Mouse (Mus musculus) cerebellum, adult (tissue): ENCODE data around the gene Gmps.

ENCODE experiments used
- ATAC-seq: cut with Nextera tagmentation; 2 replicates; pipeline ENCODE4 v1.9.2; 2017; ENCODE audit warnings: mild to moderate bottlenecking, moderate library complexity, mixed read lengths; ENCODE audit not compliant: insufficient number of reproducible peaks, low FRiP score, low TSS enrichment

The Gmps gene

DNA sequence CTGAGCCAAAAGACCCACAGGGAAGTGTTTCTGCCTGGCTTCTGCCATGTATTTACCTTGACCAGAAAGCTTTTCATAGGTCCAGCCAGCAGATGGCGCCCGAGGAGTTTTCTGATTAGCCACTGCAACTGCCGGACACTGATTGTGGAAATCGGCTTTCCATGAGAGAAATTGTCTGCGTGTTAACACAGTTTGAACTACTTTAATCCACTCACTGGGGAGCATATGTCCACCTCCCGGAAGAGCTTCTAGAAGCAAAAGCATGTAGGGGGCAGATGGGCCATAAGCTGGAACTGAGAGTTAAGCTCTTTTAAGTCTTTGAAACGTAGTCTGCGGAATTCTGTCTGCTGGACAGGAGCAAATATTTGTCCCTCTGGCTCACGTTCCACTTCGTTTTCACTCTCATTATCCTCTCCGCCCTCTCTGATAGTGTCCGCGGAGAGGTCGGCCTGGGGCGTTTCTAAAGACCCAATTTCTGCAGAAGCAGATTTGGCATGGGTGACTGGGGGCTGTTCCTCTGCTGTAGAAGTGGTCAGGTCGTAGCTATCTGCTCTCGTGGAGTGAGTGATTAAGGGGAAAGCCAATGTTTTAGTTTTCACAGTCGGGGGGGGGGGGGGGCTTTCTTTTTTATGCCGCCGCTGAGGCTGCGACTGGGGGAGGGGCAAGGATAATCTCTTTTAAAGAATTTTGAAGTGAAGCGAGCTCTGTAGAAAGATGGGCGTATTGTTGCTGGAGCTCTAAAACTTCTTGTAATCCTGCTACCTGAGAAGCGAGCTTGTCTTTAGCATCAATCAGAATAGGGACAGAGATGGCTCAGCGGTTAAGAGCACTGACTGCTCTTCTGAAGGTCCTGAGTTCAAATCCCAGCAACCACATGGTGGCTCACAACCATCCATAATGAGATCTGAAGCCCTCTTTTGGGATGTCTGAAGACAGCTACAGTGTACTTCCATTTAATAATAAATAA lies 64.2 kb downstream of the Gmps start:
- peak; percentile 93 for ATAC-seq
